Mouse (Mus musculus) left cerebral cortex, postnatal 14 days (tissue): ENCODE results near the gene Fhl3. TPM values are rescaled to one million over a fixed set of nuclear protein-coding genes. Genes with fewer than 3 reads are reported as not detected.
A peak's percentile ranks its signal among the peaks of the same experiment; 100 is the strongest.
"Not testable (repeated sequence)": the region's sequence is repeated elsewhere in the genome, so short reads cannot be mapped to it uniquely, and the experiment has no call there.

Experiments
- DNase-seq, 2 experiments: peaks; one replicate each; pipeline ENCODE4 v3.0.0; 2021 to 2022; ENCODE audit warnings: low spot score in 2 of 2, mixed read lengths in 1 of 2
- intact Hi-C: fragments of 180-260 bp; cut with DNase I; formaldehyde crosslinking; loops from one replicate; pipeline ENCODE4 v1.15.1; 2025
- total RNA-seq, 2 experiments: library from RNA; stranded (reverse); gene quantifications; 2 replicates each; pipeline ENCODE4 v1.2.3; 2021

The Fhl3 gene
- total RNA-seq, 2 experiments from 2014 or later: 3.8 to 4.2 TPM

GRCm38 (mm10) chr4:124704797-124705474 lies 4.4 kb downstream of the Fhl3 start:
- no peak for DNase-seq
- intact Hi-C loops: no loop called here

GRCm38 (mm10) chr4:124705661-124706269 lies 5.3 kb downstream of the Fhl3 start:
- DNase-seq: no peak
- intact Hi-C loops: no loop called here

GRCm38 (mm10) chr4:124707381-124708199 lies 7.1 kb downstream of the Fhl3 start:
- intact Hi-C loops, DNase-seq: not testable (repeated sequence)

GRCm38 (mm10) chr4:124708200-124708517 lies 7.7 kb downstream of the Fhl3 start:
- DNase-seq, intact Hi-C loops: not testable (repeated sequence)

- peak; percentile 64 to 69 for DNase-seq
- intact Hi-C loops: no loop called here
These were observed 8.3 kb downstream of the Fhl3 start for GRCm38 (mm10) chr4:124708518-124709477.

GRCm38 (mm10) chr4:124709961-124710446 lies 9.5 kb downstream of the Fhl3 start:
- peak in 1 of 2 experiments; percentile 26 for DNase-seq
- intact Hi-C loops: no loop called here

- intact Hi-C loops: no loop called here
- DNase-seq: peak; percentile 66 to 68
These were observed 10.3 kb downstream of the Fhl3 start for GRCm38 (mm10) chr4:124710776-124711291.

- DNase-seq: no peak
- intact Hi-C loops: no loop called here
These were observed 12.1 kb downstream of the Fhl3 start for GRCm38 (mm10) chr4:124712618-124713017.

- not testable (repeated sequence) for DNase-seq
These were observed 13.3 kb downstream of the Fhl3 start for GRCm38 (mm10) chr4:124713850-124714249.

GRCm38 (mm10) chr4:124714545-124715481 lies 14.3 kb downstream of the Fhl3 start, which contains the start of gene Sf3a3:
Gene Sf3a3, plus strand, starts transcription at chr4:124714776.
- peak; percentile 96 for DNase-seq
- intact Hi-C loops: no loop called here

More at GRCm38 (mm10) chr4:124713850-124714249, 13.3 kb downstream of the Fhl3 start:
- intact Hi-C loops: not testable (repeated sequence)

GRCm38 (mm10) chr4:124719101-124719500 lies 18.6 kb downstream of the Fhl3 start:
- no peak for DNase-seq
- intact Hi-C loops: no loop called here

- intact Hi-C loops: no loop called here
- no peak for DNase-seq
These were observed 25.6 kb downstream of the Fhl3 start for GRCm38 (mm10) chr4:124726121-124726520.

GRCm38 (mm10) chr4:124736952-124737351 lies 36.5 kb downstream of the Fhl3 start:
- no peak for DNase-seq
- intact Hi-C loops: no loop called here

- no peak for DNase-seq
- intact Hi-C loops: no loop called here
These were observed 37.0 kb downstream of the Fhl3 start for GRCm38 (mm10) chr4:124737486-124737885.

GRCm38 (mm10) chr4:124738013-124738412 lies 37.5 kb downstream of the Fhl3 start:
- no peak for DNase-seq
- intact Hi-C loops: no loop called here

- DNase-seq: no peak
- intact Hi-C loops: no loop called here
These were observed 38.3 kb downstream of the Fhl3 start for GRCm38 (mm10) chr4:124738783-124739182.

GRCm38 (mm10) chr4:124741376-124742343 lies 41.2 kb downstream of the Fhl3 start, which contains the start of gene Inpp5b:
Gene Inpp5b, plus strand, starts transcription at chr4:124741850.
- DNase-seq: peak; percentile 85
- intact Hi-C loops: no loop called here
